In genomic region chr5:5030431-5030830, GRCm38 (mm10) we compare ENCODE assay signal across 17 mouse cellular contexts.
"Had no signal": no experiment of that assay in that cellular context is flagged by ENCODE, and none has a peak within 500 bp of the region (broad histone marks: within the 10 kb centered on the region; RNA-seq: fewer than 3 reads in every experiment).

No protein-coding gene starts in this region.

- H3K4me2 ChIP-seq: midbrain, embryonic 11.5 days; midbrain, embryonic 13.5 days; midbrain, embryonic 15.5 days; neural tube, embryonic 12.5 days; stomach, embryonic 15.5 days had no signal

- H3K36me3 ChIP-seq: midbrain, embryonic 13.5 days; midbrain, embryonic 15.5 days; neural tube, embryonic 12.5 days; stomach, embryonic 15.5 days had no signal

- H3K4me3 ChIP-seq: megakaryocyte, embryonic 14.5 days; midbrain, embryonic 13.5 days; midbrain, embryonic 15.5 days; neural tube, embryonic 12.5 days; stomach, embryonic 15.5 days had no signal

- H3K9ac ChIP-seq: liver, embryonic 14.5 days; midbrain, embryonic 13.5 days; midbrain, embryonic 15.5 days; neural tube, embryonic 12.5 days; stomach, embryonic 15.5 days had no signal

- DNase-seq: lung, adult 2 months; lung, postnatal 10 days; lung, postnatal 36 days; right cerebral cortex, postnatal 25 days; right cerebral cortex, postnatal 4 days; thymus, adult 2 months; thymus, postnatal 25 days; thymus, postnatal 4 days had no signal

- H3K27ac ChIP-seq: liver, embryonic 14.5 days; macrophage; midbrain, embryonic 13.5 days; midbrain, embryonic 15.5 days; neural tube, embryonic 12.5 days; stomach, embryonic 15.5 days; stomach, postnatal 0 days had no signal

- H3K27me3 ChIP-seq: megakaryocyte, embryonic 14.5 days; midbrain, embryonic 13.5 days; midbrain, embryonic 15.5 days; neural tube, embryonic 12.5 days; stomach, embryonic 15.5 days had no signal

- ATAC-seq: midbrain, embryonic 13.5 days; midbrain, embryonic 15.5 days had no signal

- H3K4me1 ChIP-seq: megakaryocyte, embryonic 14.5 days; neural tube, embryonic 12.5 days; stomach, embryonic 15.5 days had no signal

- H3K9me3 ChIP-seq: megakaryocyte, embryonic 14.5 days; midbrain, embryonic 13.5 days; midbrain, embryonic 15.5 days; neural tube, embryonic 12.5 days; stomach, embryonic 15.5 days had no signal
